ENCODE assay signal across 13 mouse cellular contexts in genomic region chr3:51881393-51881792, GRCm38 (mm10).
DNase-seq lines count a peak whose midpoint lies in the region; ATAC-seq and TF ChIP-seq lines count a peak whose summit lies in the region.
"Had no signal": no experiment of that assay in that cellular context is flagged by ENCODE, and none has a peak within 500 bp of the region (broad histone marks: within the 10 kb centered on the region; RNA-seq: fewer than 3 reads in every experiment).

No protein-coding gene starts in this region.

- DNase-seq in neural tube, embryonic 10.5 days (ENCODE audit: extremely low spot score, low spot score), result no peak
- no peak for DNase-seq in liver, postnatal 0 days
- DNase-seq in testis, postnatal 14 days (ENCODE audit: low spot score), result no peak
- no peak for DNase-seq in right cerebral cortex, adult 2 months (ENCODE audit: low spot score in 2 of 2)
- DNase-seq: cerebellum, adult 9-11 months had no signal

- no peaks in the 10 kb centered on the region for H3K27me3 ChIP-seq in hindbrain, embryonic 13.5 days
- H3K27me3 ChIP-seq in hindbrain, embryonic 12.5 days, result no peaks in the 10 kb centered on the region
- H3K27me3 ChIP-seq in neural tube, embryonic 13.5 days, result no peaks in the 10 kb centered on the region
- H3K27me3 ChIP-seq in liver, postnatal 0 days (ENCODE audit: insufficient read depth, low read length), result no peaks in the 10 kb centered on the region
- H3K27me3 ChIP-seq: kidney, embryonic 15.5 days; midbrain, embryonic 12.5 days had no signal

- no peak overlapping the region for H3K9ac ChIP-seq in hindbrain, embryonic 13.5 days
- no peak overlapping the region for H3K9ac ChIP-seq in hindbrain, embryonic 12.5 days
- no peak overlapping the region for H3K9ac ChIP-seq in neural tube, embryonic 13.5 days
- no peak overlapping the region for H3K9ac ChIP-seq in liver, postnatal 0 days (replicated peaks)
- H3K9ac ChIP-seq: kidney, embryonic 15.5 days; limb, embryonic 12.5 days; midbrain, embryonic 12.5 days had no signal

- no peaks in the 10 kb centered on the region for H3K36me3 ChIP-seq in hindbrain, embryonic 13.5 days
- no peaks in the 10 kb centered on the region for H3K36me3 ChIP-seq in hindbrain, embryonic 12.5 days
- H3K36me3 ChIP-seq in neural tube, embryonic 13.5 days, result no peaks in the 10 kb centered on the region
- H3K36me3 ChIP-seq in liver, postnatal 0 days (replicated peaks; ENCODE audit: insufficient read depth, low read length), result no peaks in the 10 kb centered on the region
- H3K36me3 ChIP-seq: kidney, embryonic 15.5 days; limb, embryonic 12.5 days; midbrain, embryonic 12.5 days had no signal

- ATAC-seq in hindbrain, embryonic 13.5 days (ENCODE audit: low FRiP score), result no peak
- ATAC-seq in hindbrain, embryonic 12.5 days (ENCODE audit: low FRiP score), result no peak
- ATAC-seq in neural tube, embryonic 13.5 days (ENCODE audit: low read depth), result no peak
- peak; percentile 35; the same call in 1 of the 2 replicates for ATAC-seq in liver, postnatal 0 days
- ATAC-seq: intestine, postnatal 0 days had no signal

- H3K4me2 ChIP-seq in hindbrain, embryonic 13.5 days, result no peak overlapping the region
- H3K4me2 ChIP-seq in hindbrain, embryonic 12.5 days (replicated peaks), result no peak overlapping the region
- H3K4me2 ChIP-seq in neural tube, embryonic 13.5 days, result no peak overlapping the region
- no peak overlapping the region for H3K4me2 ChIP-seq in liver, postnatal 0 days (ENCODE audit: low read depth, low read length)
- H3K4me2 ChIP-seq: kidney, embryonic 15.5 days; limb, embryonic 12.5 days; midbrain, embryonic 12.5 days had no signal

- no peak overlapping the region for H3K4me3 ChIP-seq in hindbrain, embryonic 13.5 days
- no peak overlapping the region for H3K4me3 ChIP-seq in hindbrain, embryonic 12.5 days
- no peak overlapping the region for H3K4me3 ChIP-seq in neural tube, embryonic 13.5 days
- no peak overlapping the region for H3K4me3 ChIP-seq in liver, postnatal 0 days (ENCODE audit: low read depth, low read length)
- H3K4me3 ChIP-seq: gastrocnemius, adult 2 months; kidney, embryonic 15.5 days; limb, embryonic 12.5 days; midbrain, embryonic 12.5 days had no signal

- peak; percentile 65; the same call in 1 of the 2 replicates for TF ChIP-seq EP300 in liver, postnatal 0 days (IDR thresholded peaks at IDR 0.05; ENCODE audit: low read depth)

- 68% methylated on average over 2 of the region's 2 CpGs for WGBS in hindbrain, embryonic 13.5 days
- 80% methylated on average over 2 of the region's 2 CpGs for WGBS in hindbrain, embryonic 12.5 days
- 48% methylated on average over 2 of the region's 2 CpGs for WGBS in neural tube, embryonic 13.5 days
- WGBS in liver, postnatal 0 days (ENCODE audit: insufficient replicate concordance), result 52% methylated on average over 2 of the region's 2 CpGs

- no peaks in the 10 kb centered on the region for H3K9me3 ChIP-seq in hindbrain, embryonic 13.5 days
- no peaks in the 10 kb centered on the region for H3K9me3 ChIP-seq in hindbrain, embryonic 12.5 days (replicated peaks)
- no peaks in the 10 kb centered on the region for H3K9me3 ChIP-seq in neural tube, embryonic 13.5 days
- no peaks in the 10 kb centered on the region for H3K9me3 ChIP-seq in liver, postnatal 0 days (ENCODE audit: low read length)
- H3K9me3 ChIP-seq: kidney, embryonic 15.5 days; limb, embryonic 12.5 days; midbrain, embryonic 12.5 days had no signal

- H3K27ac ChIP-seq in hindbrain, embryonic 13.5 days, result peak overlapping the region; percentile 70; the same call in 1 of the 2 replicates
- H3K27ac ChIP-seq in hindbrain, embryonic 12.5 days, result no peak overlapping the region
- H3K27ac ChIP-seq in neural tube, embryonic 13.5 days (replicated peaks), result peak overlapping the region; percentile 88
- H3K27ac ChIP-seq in liver, postnatal 0 days (ENCODE audit: low read depth), result no peak overlapping the region
- H3K27ac ChIP-seq: gastrocnemius, adult 2 months had no signal

- no peak for TF ChIP-seq CTCF in liver, postnatal 0 days (IDR thresholded peaks at IDR 0.05; ENCODE audit: low read depth)

- H3K4me1 ChIP-seq in hindbrain, embryonic 13.5 days (replicated peaks), result peaks cover 34% of the 10 kb centered on the region
- H3K4me1 ChIP-seq in hindbrain, embryonic 12.5 days, result peaks cover 30% of the 10 kb centered on the region
- H3K4me1 ChIP-seq in neural tube, embryonic 13.5 days (replicated peaks), result peaks cover 58% of the 10 kb centered on the region
- peaks cover 25% of the 10 kb centered on the region for H3K4me1 ChIP-seq in liver, postnatal 0 days (ENCODE audit: insufficient read depth)

Comparison
In these comparisons a context has a peak if more than half of its experiments do, and no peak if none do; other contexts are left out.
1. H3K27ac ChIP-seq: peak in hindbrain, embryonic 13.5 days (single experiment) and neural tube, embryonic 13.5 days (single experiment); none in hindbrain, embryonic 12.5 days (single experiment) and liver, postnatal 0 days (single experiment).